In the genomic region with DNA sequence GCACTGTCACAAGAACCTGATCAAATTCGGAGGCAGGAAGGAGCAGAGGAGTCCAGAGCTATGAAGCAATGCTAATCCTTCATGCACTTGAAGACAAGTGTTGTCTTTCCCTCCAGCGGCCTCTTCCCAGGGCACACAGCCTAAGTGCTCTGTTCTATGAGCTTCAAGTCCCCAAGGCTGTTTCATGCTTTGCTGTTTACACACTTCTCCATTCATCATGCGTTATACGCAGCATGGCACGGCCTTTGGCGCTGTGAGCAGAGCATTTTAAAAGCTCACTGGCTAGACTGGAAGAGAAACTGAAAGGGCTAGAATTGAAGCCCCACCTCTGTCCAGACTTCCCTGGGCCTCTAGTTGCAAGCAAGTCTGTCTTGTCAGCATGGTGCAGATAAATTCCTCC, we compare ENCODE assay signal across 8 mouse cellular contexts. TPM values are rescaled to one million over a fixed set of nuclear protein-coding genes. Genes with fewer than 3 reads are reported as not detected.
DNase-seq lines count a peak whose midpoint lies in the region; ATAC-seq lines count a peak whose summit lies in the region.

No protein-coding gene starts in this region.

- H3K27me3 ChIP-seq in stomach, embryonic 14.5 days (ENCODE audit: control insufficient read depth, insufficient read depth, low read length), result no peaks in the 10 kb centered on the region

- H3K9ac ChIP-seq in stomach, embryonic 14.5 days (replicated peaks; ENCODE audit: low read depth, low read length), result no peak overlapping the region

- H3K4me1 ChIP-seq in stomach, embryonic 14.5 days (ENCODE audit: control insufficient read depth, insufficient read depth, low read length), result peaks cover 22% of the 10 kb centered on the region

- H3K27ac ChIP-seq in stomach, embryonic 14.5 days (ENCODE audit: low read length), result 0 out of 2 replicates have a peak overlapping the region, but pooled peaks have one; percentile 48

- peak; percentile 58 for ATAC-seq in stomach, embryonic 14.5 days (ENCODE audit: insufficient number of reproducible peaks, insufficient read depth, low FRiP score, low read depth)

- H3K4me3 ChIP-seq in stomach, embryonic 14.5 days (ENCODE audit: low read depth, low read length), result no peak overlapping the region

- intact Hi-C loops in heart, postnatal 36 days (cut with DNase I), result no loop called here

- DNase-seq in kidney, adult 11 months, result peak; percentile 40
- no peak for DNase-seq in kidney, postnatal 14 days
- peak; percentile 70 for DNase-seq in adrenal gland, postnatal 14 days
- DNase-seq in heart, postnatal 36 days, result peak; percentile 34 to 50
- peak; percentile 57 for DNase-seq in lung, postnatal 10 days
- DNase-seq in thymus, adult 18-20 months, result no peak
- DNase-seq in cerebellum, postnatal 36 days, result no peak

- H3K9me3 ChIP-seq in stomach, embryonic 14.5 days (ENCODE audit: control insufficient read depth, low read depth, low read length), result no peaks in the 10 kb centered on the region

- WGBS in stomach, embryonic 14.5 days, result 24% methylated on average over 6 of the region's 6 CpGs

- H3K4me2 ChIP-seq in stomach, embryonic 14.5 days (replicated peaks; ENCODE audit: low read depth, low read length), result no peak overlapping the region

- H3K36me3 ChIP-seq in stomach, embryonic 14.5 days (ENCODE audit: control insufficient read depth, insufficient read depth, low read length), result no peaks in the 10 kb centered on the region

RNA-seq across cellular contexts. Expression of a gene that starts 6.2 kb away (rescaled TPM):
- total RNA-seq in adrenal gland, postnatal 14 days (2021), result 6.1 and 10.2 TPM in 2 replicates
- total RNA-seq in heart, postnatal 36 days (2021), result 1 to 10 TPM; 6.0 to 6.2 TPM
- 12.2 and 12.7 TPM in 2 replicates for polyA plus RNA-seq in stomach, embryonic 14.5 days (2014; fragmentation: Nextera tagmentation; extraction: Ambion mirVana)

RNA-seq across cellular contexts. Expression of a gene that starts 57.2 kb away (rescaled TPM):
- total RNA-seq in adrenal gland, postnatal 14 days (2021), result 15.7 and 19.3 TPM in 2 replicates
- 1 to 10 TPM; 8.7 to 8.9 TPM for total RNA-seq in heart, postnatal 36 days (2021)
- 12.3 and 14.0 TPM in 2 replicates for polyA plus RNA-seq in stomach, embryonic 14.5 days (2014; fragmentation: Nextera tagmentation; extraction: Ambion mirVana)

RNA-seq across cellular contexts. Expression of a gene that starts 58.3 kb away (rescaled TPM):
- total RNA-seq in adrenal gland, postnatal 14 days (2021), result 7.4 and 8.7 TPM in 2 replicates
- 1 to 10 TPM; 6.1 to 6.2 TPM for total RNA-seq in heart, postnatal 36 days (2021)
- 10.5 and 10.6 TPM in 2 replicates for polyA plus RNA-seq in stomach, embryonic 14.5 days (2014; fragmentation: Nextera tagmentation; extraction: Ambion mirVana)

Comparison
In these comparisons a context has a peak if more than half of its experiments do, and no peak if none do; other contexts are left out.
1. DNase-seq: peak in kidney, adult 11 months (single experiment), adrenal gland, postnatal 14 days (single experiment), heart, postnatal 36 days (2 of 2) and lung, postnatal 10 days (single experiment); none in kidney, postnatal 14 days (single experiment), thymus, adult 18-20 months (0 of 2) and cerebellum, postnatal 36 days (0 of 2).